Mouse (Mus musculus) embryonic fibroblast, embryonic 13.5 days (primary cell): Measurements from ENCODE around the gene Btbd2. TPM values are rescaled to one million over a fixed set of nuclear protein-coding genes. Genes with fewer than 3 reads are reported as not detected.

ENCODE experiments used
- H3K27ac ChIP-seq: 2 replicates; pipeline ENCODE4 v1.5.1; 2012; ENCODE audit warnings: low read length, control low read depth, inconsistent platforms; ENCODE audit not compliant: insufficient read depth
- H3K4me1 ChIP-seq: 2 replicates; pipeline ENCODE4 v1.6.1; 2011; ENCODE audit warnings: low read length; ENCODE audit not compliant: control insufficient read depth, insufficient read depth
- H3K4me3 ChIP-seq: 2 replicates; pipeline ENCODE4 v1.5.1; 2011; ENCODE audit warnings: mild to moderate bottlenecking, control low read depth, low read length; ENCODE audit not compliant: insufficient read depth
- CTCF ChIP-seq: IDR thresholded peaks from 2 replicates; pipeline ENCODE4 v1.5.1; 2011; ENCODE audit warnings: mild to moderate bottlenecking, control low read depth, low read length, moderate library complexity, borderline replicate concordance; ENCODE audit not compliant: insufficient read depth
- POLR2A ChIP-seq: IDR thresholded peaks from 2 replicates; pipeline ENCODE4 v1.6.1; 2011; ENCODE audit warnings: low read depth, mild to moderate bottlenecking, control low read depth, low read length, moderate library complexity
- polyA plus RNA-seq: library from polyadenylated mRNA; stranded (reverse); fragments of >200 nt; gene quantifications from 2 replicates; pipeline ENCODE4 v1.2.4, GENCODE M21; 2011; ENCODE audit warnings: low read depth; ENCODE audit not compliant: missing spikeins, insufficient read length

The Btbd2 gene
- polyA plus RNA-seq, 1 experiment = 22.1 TPM

GRCm38 (mm10) chr10:80602698-80603325 is 54.1 kb downstream of the Btbd2 start, which contains the start of the genes Scamp4 and Adat3:
Gene Scamp4 (plus strand): TSS chr10:80602872.
Gene Adat3 (plus strand): TSS chr10:80602880.
- H3K4me3 ChIP-seq = peak within 1 kb of the TSS; percentile 80
- no peak for TF ChIP-seq CTCF
- TF ChIP-seq POLR2A = peak; percentile 68
- H3K4me1 ChIP-seq = peaks cover 7% of the 10 kb centered on the region; the same call in 1 of the 2 replicates
- H3K27ac ChIP-seq = peak within 1 kb of the TSS; percentile 89

DNA sequence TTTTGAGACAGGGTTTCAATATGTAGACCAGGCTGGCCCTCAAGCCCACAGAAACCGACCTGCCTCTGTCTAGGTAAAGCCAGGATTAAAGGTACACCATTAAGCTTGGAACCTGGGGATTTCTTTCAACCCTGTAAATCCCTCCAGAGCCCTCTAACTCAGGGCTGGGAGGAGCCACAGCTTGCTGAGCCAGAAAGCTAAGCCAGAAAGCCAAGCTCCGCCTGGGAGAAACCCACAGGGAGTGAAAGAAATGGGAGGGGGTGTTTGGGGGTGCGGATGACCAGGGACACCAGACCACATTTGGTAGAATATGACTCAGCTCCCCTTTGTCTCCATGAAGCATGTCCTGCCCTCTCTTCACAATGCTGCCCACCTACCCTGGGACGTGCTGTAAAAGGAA is 60.6 kb downstream of the Btbd2 start:
- no peak for TF ChIP-seq CTCF
- no peak for TF ChIP-seq POLR2A
- Histone ChIP-seq H3K27ac (no peak overlapping the region), H3K4me1 (no peaks in the 10 kb centered on the region), H3K4me3 (no peak overlapping the region)

Other genes with a start within 250 kb of the Btbd2 start
- 64.8 and 72.9 TPM in 2 replicates for gene Tcf3, start 223.4 kb downstream of the Btbd2 start, polyA plus RNA-seq
- gene Onecut3, start 162.2 kb downstream of the Btbd2 start, polyA plus RNA-seq = not detected in 2 replicates
- gene Atp8b3, start 117.9 kb downstream of the Btbd2 start, polyA plus RNA-seq = not detected in 2 replicates
- gene Rexo1, start 95.5 kb downstream of the Btbd2 start, polyA plus RNA-seq = 19.4 and 21.9 TPM in 2 replicates
- 15.5 and 15.9 TPM in 2 replicates for gene Klf16, start 79.8 kb downstream of the Btbd2 start, polyA plus RNA-seq
- gene Abhd17a, start 66.7 kb downstream of the Btbd2 start, polyA plus RNA-seq = 42.1 and 58.7 TPM in 2 replicates
- 57.3 and 62.2 TPM in 2 replicates for gene Scamp4, start 54.2 kb downstream of the Btbd2 start, polyA plus RNA-seq
- 1.4 and 2.9 TPM in 2 replicates for gene Adat3, start 54.2 kb downstream of the Btbd2 start, polyA plus RNA-seq
- 0.63 and 0.91 TPM in 2 replicates for gene Gm49322, start 51.0 kb downstream of the Btbd2 start, polyA plus RNA-seq
- gene Csnk1g2, start 34.2 kb downstream of the Btbd2 start, polyA plus RNA-seq = 92.4 and 105 TPM in 2 replicates
- gene Mknk2, start 21.0 kb upstream of the Btbd2 start, polyA plus RNA-seq = 32.8 and 39.8 TPM in 2 replicates
- gene Mob3a, start 44.9 kb upstream of the Btbd2 start, polyA plus RNA-seq = 40.9 and 56.0 TPM in 2 replicates
- 24.6 and 38.5 TPM in 2 replicates for gene Izumo4, start 45.1 kb upstream of the Btbd2 start, polyA plus RNA-seq
- gene Ap3d1, start 85.2 kb upstream of the Btbd2 start, polyA plus RNA-seq = 116 and 155 TPM in 2 replicates
- gene Dot1l, start 98.1 kb upstream of the Btbd2 start, polyA plus RNA-seq = 22.3 and 22.4 TPM in 2 replicates
- 48.0 and 49.3 TPM in 2 replicates for gene Sf3a2, start 141.1 kb upstream of the Btbd2 start, polyA plus RNA-seq
- gene Plekhj1, start 141.6 kb upstream of the Btbd2 start, polyA plus RNA-seq = 59.1 and 59.9 TPM in 2 replicates
- gene Amh, start 148.2 kb upstream of the Btbd2 start, polyA plus RNA-seq = not detected in 2 replicates
- 0.70 TPM in 1 of 2 replicates, not detected in the other for gene Jsrp1, start 156.4 kb upstream of the Btbd2 start, polyA plus RNA-seq
- 331 and 347 TPM in 2 replicates for gene Oaz1, start 169.6 kb upstream of the Btbd2 start, polyA plus RNA-seq
- gene Lingo3, start 187.0 kb upstream of the Btbd2 start, polyA plus RNA-seq = 0.19 TPM in 1 of 2 replicates, not detected in the other
- 75.6 and 106 TPM in 2 replicates for gene Lsm7, start 198.1 kb upstream of the Btbd2 start, polyA plus RNA-seq
- 23.8 and 30.9 TPM in 2 replicates for gene Sppl2b, start 198.2 kb upstream of the Btbd2 start, polyA plus RNA-seq
- not detected in 2 replicates for gene Tmprss9, start 214.8 kb upstream of the Btbd2 start, polyA plus RNA-seq
- 75.8 and 89.2 TPM in 2 replicates for gene Timm13, start 243.9 kb upstream of the Btbd2 start, polyA plus RNA-seq